Mouse (Mus musculus) bone marrow, adult 2 months (tissue): ENCODE results near the gene Ccdc12.

ENCODE experiments used
- CTCF ChIP-seq: fragments of 200-500 bp; IDR thresholded peaks from 2 replicates; pipeline ENCODE4 v1.5.1; 2011; ENCODE audit warnings: low read length, control low read depth; ENCODE audit not compliant: control insufficient read depth, insufficient read depth
- POLR2A ChIP-seq: fragments of 200-500 bp; IDR thresholded peaks from 2 replicates; pipeline ENCODE4 v1.6.1; 2011; ENCODE audit warnings: low read depth, mild to moderate bottlenecking, control low read depth, low read length, borderline replicate concordance; ENCODE audit not compliant: control insufficient read depth

- no peak for TF ChIP-seq CTCF
- no peak for TF ChIP-seq POLR2A
These were observed 87.4 kb downstream of the Ccdc12 start for GRCm38 (mm10) chr9:110743456-110744323.
